Mouse (Mus musculus): ENCODE measurements around the gene Exosc9. TPM values are rescaled to one million over a fixed set of nuclear protein-coding genes. Genes with fewer than 3 reads are reported as not detected.
A peak's percentile ranks its signal among the peaks of the same experiment; 100 is the strongest.

Gene Exosc9
- total and polyA plus RNA-seq, 2 experiments from 2014 or later = 42.5 to 70.9 TPM

- TF ChIP-seq CTCF (IDR thresholded peaks at IDR 0.05) = no peak
- no peak for ATAC-seq (ENCODE audit: low FRiP score)
- no peak for DNase-seq (ENCODE audit: low spot score)
- Histone ChIP-seq H3K27ac (ENCODE audit: low read depth, low read length) (no peak overlapping the region), H3K9ac (replicated peaks; ENCODE audit: low read length, poor library complexity, severe bottlenecking) (no peak overlapping the region), H3K4me1 (ENCODE audit: insufficient read depth, low read length) (no peaks in the 10 kb centered on the region), H3K4me2 (ENCODE audit: low read depth, low read length, poor library complexity, severe bottlenecking) (no peak overlapping the region), H3K9me3 (ENCODE audit: low read length) (no peaks in the 10 kb centered on the region), H3K4me3 (ENCODE audit: low read depth, low read length) (no peak overlapping the region), H3K27me3 (ENCODE audit: insufficient read depth, low read length) (no peaks in the 10 kb centered on the region), H3K36me3 (ENCODE audit: insufficient read depth, low read length) (no peaks in the 10 kb centered on the region)
- 89% methylated on average over 2 of the region's 2 CpGs for WGBS
Observed at GRCm38 (mm10) chr3:36541399-36541798, 11.0 kb upstream of the Exosc9 start.

GRCm38 (mm10) chr3:36544961-36545360, 7.4 kb upstream of the Exosc9 start:
- ATAC-seq (ENCODE audit: low FRiP score) (no peak), DNase-seq (ENCODE audit: low spot score) (no peak)
- no peaks in the 10 kb centered on the region for H3K4me1 ChIP-seq (ENCODE audit: insufficient read depth, low read length)
- TF ChIP-seq CTCF (IDR thresholded peaks at IDR 0.05) = no peak
- H3K4me3 ChIP-seq (ENCODE audit: low read depth, low read length) = no peak overlapping the region
- H3K27me3 ChIP-seq (ENCODE audit: insufficient read depth, low read length) = no peaks in the 10 kb centered on the region
- no peaks in the 10 kb centered on the region for H3K9me3 ChIP-seq (ENCODE audit: low read length)
- H3K4me2 ChIP-seq (ENCODE audit: low read depth, low read length, poor library complexity, severe bottlenecking) = no peak overlapping the region
- 74% methylated on average over 3 of the region's 3 CpGs for whole genome bisulfite sequencing
- no peak overlapping the region for H3K9ac ChIP-seq (replicated peaks; ENCODE audit: low read length, poor library complexity, severe bottlenecking)
- H3K36me3 ChIP-seq (ENCODE audit: insufficient read depth, low read length) = no peaks in the 10 kb centered on the region
- no peak overlapping the region for H3K27ac ChIP-seq (ENCODE audit: low read depth, low read length)

DNA sequence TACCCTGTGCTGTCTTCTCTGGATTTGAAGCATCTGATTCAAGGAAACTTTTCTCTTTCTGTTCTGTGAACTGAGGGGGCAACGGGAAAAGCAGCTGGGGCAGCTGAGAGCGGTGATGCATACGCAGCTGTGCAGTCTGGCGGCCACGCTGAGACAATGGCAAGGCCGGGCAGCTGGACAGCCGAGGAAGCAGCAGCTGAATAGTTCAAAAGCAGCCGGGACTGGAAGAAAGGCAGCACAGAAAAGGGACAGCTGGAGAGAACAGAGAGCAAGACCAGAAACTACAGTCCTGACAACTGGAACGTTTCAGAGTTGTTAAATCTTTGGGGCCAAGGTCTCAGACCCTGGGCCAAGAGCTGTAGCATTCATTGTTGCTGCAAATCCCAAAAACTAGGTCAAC, 1.1 kb upstream of the Exosc9 start:
- 4% methylated on average over 9 of the region's 9 CpGs for WGBS
- peak overlapping the region; percentile 78; the same call in 1 of the 2 replicates for H3K9ac ChIP-seq (replicated peaks; ENCODE audit: low read length, poor library complexity, severe bottlenecking)
- ATAC-seq (ENCODE audit: low FRiP score) = peak; percentile 15
- peak overlapping the region; percentile 82 for H3K4me2 ChIP-seq (ENCODE audit: low read depth, low read length, poor library complexity, severe bottlenecking)
- H3K36me3 ChIP-seq (ENCODE audit: insufficient read depth, low read length) = peaks cover 16% of the 10 kb centered on the region
- no peaks in the 10 kb centered on the region for H3K27me3 ChIP-seq (ENCODE audit: insufficient read depth, low read length)
- peak overlapping the region; percentile 64 for H3K27ac ChIP-seq (ENCODE audit: low read depth, low read length)
- H3K4me3 ChIP-seq (ENCODE audit: low read depth, low read length) = peak overlapping the region; percentile 78
- peak; percentile 30 for DNase-seq (ENCODE audit: low spot score)
- H3K4me1 ChIP-seq (ENCODE audit: insufficient read depth, low read length) = peaks cover 9% of the 10 kb centered on the region; the same call in 1 of the 2 replicates
- TF ChIP-seq CTCF (IDR thresholded peaks at IDR 0.05) = no peak
- H3K9me3 ChIP-seq (ENCODE audit: low read length) = no peaks in the 10 kb centered on the region

DNA sequence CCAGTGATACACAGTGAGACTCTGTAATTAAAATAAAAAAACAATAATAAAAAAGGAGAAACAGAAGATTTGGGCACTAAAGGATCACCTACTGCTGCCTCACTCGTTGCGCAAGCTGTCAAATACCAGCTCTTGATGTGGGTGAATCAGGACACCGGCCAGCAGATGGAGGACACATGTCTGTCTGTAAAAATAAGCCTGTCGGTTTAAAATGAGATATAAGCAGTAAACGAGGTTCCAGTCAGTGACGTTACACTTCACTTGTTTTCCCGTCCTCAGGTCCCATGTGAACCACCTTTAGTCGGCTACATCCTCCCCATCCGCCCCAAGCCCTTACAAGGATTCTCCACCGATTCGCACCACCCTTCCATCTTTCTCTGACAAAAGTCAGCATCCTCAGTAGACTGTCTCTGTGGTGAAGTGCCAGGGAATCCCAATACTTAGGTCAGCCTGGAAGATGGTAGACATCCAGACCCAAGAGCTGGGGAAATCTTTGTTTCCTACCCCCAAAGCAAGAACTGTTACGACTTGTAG, 488 bp upstream of the Exosc9 start:
- peaks cover 9% of the 10 kb centered on the region; the same call in 1 of the 2 replicates for H3K4me1 ChIP-seq (ENCODE audit: insufficient read depth, low read length)
- no peak for TF ChIP-seq CTCF (IDR thresholded peaks at IDR 0.05)
- DNase-seq (ENCODE audit: low spot score) (peak; percentile 6), ATAC-seq (ENCODE audit: low FRiP score) (peak; percentile 68)
- H3K27ac ChIP-seq (ENCODE audit: low read depth, low read length) = peak overlapping the region; percentile 64
- H3K4me2 ChIP-seq (ENCODE audit: low read depth, low read length, poor library complexity, severe bottlenecking) = peak overlapping the region; percentile 82
- H3K9me3 ChIP-seq (ENCODE audit: low read length) = no peaks in the 10 kb centered on the region
- no peaks in the 10 kb centered on the region for H3K27me3 ChIP-seq (ENCODE audit: insufficient read depth, low read length)
- 4% methylated on average over 12 of the region's 12 CpGs for WGBS
- H3K4me3 ChIP-seq (ENCODE audit: low read depth, low read length) = peak overlapping the region; percentile 78
- H3K9ac ChIP-seq (replicated peaks; ENCODE audit: low read length, poor library complexity, severe bottlenecking) = peak overlapping the region; percentile 78
- H3K36me3 ChIP-seq (ENCODE audit: insufficient read depth, low read length) = peaks cover 19% of the 10 kb centered on the region

DNA sequence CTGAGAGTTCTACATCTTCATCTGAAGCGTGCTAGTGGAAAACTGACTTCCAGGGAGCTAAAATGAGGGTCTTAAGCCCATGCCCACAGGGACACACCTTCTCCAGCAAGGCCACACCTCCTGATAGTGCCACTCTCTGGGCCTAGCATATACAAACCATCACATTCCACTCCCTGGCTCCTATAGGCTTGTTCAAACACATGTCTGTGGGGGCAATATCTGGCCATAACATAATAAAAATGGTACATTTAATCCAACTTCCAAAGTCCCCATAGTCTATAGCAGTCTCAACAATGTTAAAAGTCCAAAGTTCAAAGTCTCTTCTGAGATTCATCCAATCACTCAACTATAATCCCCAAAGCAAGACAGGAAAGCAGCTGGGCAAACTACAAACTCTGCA, 5.2 kb downstream of the Exosc9 start:
- Histone ChIP-seq H3K4me2 (ENCODE audit: low read depth, low read length, poor library complexity, severe bottlenecking) (no peak overlapping the region), H3K27ac (ENCODE audit: low read depth, low read length) (no peak overlapping the region), H3K4me3 (ENCODE audit: low read depth, low read length) (no peak overlapping the region), H3K9me3 (ENCODE audit: low read length) (no peaks in the 10 kb centered on the region), H3K4me1 (ENCODE audit: insufficient read depth, low read length) (0 out of 2 replicates have a peak, but pooled peaks cover 3% of the 10 kb centered on the region), H3K9ac (replicated peaks; ENCODE audit: low read length, poor library complexity, severe bottlenecking) (no peak overlapping the region), H3K27me3 (ENCODE audit: insufficient read depth, low read length) (no peaks in the 10 kb centered on the region), H3K36me3 (ENCODE audit: insufficient read depth, low read length) (peaks cover 44% of the 10 kb centered on the region)
- no peak for ATAC-seq (ENCODE audit: low FRiP score)
- WGBS = 96% methylated on average over 1 of the region's 1 CpGs
- no peak for TF ChIP-seq CTCF (IDR thresholded peaks at IDR 0.05)
- no peak for DNase-seq (ENCODE audit: low spot score)

- peaks cover 57% of the 10 kb centered on the region for H3K36me3 ChIP-seq (ENCODE audit: insufficient read depth, low read length)
- H3K4me2 ChIP-seq (ENCODE audit: low read depth, low read length, poor library complexity, severe bottlenecking) = no peak overlapping the region
- no peaks in the 10 kb centered on the region for H3K27me3 ChIP-seq (ENCODE audit: insufficient read depth, low read length)
- H3K4me1 ChIP-seq (ENCODE audit: insufficient read depth, low read length) = no peaks in the 10 kb centered on the region
- WGBS = 87% methylated on average over 4 of the region's 4 CpGs
- no peak for ATAC-seq (ENCODE audit: low FRiP score)
- no peak for TF ChIP-seq CTCF (IDR thresholded peaks at IDR 0.05)
- H3K9me3 ChIP-seq (ENCODE audit: low read length) = no peaks in the 10 kb centered on the region
- DNase-seq (ENCODE audit: low spot score) = no peak
- no peak overlapping the region for H3K4me3 ChIP-seq (ENCODE audit: low read depth, low read length)
- no peak overlapping the region for H3K9ac ChIP-seq (replicated peaks; ENCODE audit: low read length, poor library complexity, severe bottlenecking)
- H3K27ac ChIP-seq (ENCODE audit: low read depth, low read length) = no peak overlapping the region
Observed at GRCm38 (mm10) chr3:36559606-36560005, 7.2 kb downstream of the Exosc9 start.
